Mouse (Mus musculus) brain, embryonic 14.5 days (tissue): ENCODE measurements around the gene Taf3.

ENCODE experiments used
- CTCF ChIP-seq: fragments of 200-500 bp; IDR thresholded peaks from 2 replicates; pipeline ENCODE4 v1.5.1; 2012; ENCODE audit warnings: inconsistent platforms, mild to moderate bottlenecking, moderate library complexity, borderline replicate concordance; ENCODE audit not compliant: insufficient read depth, insufficient read length; ENCODE audit errors: extremely low read depth
- POLR2A ChIP-seq: fragments of 200-500 bp; IDR thresholded peaks from 2 replicates; pipeline ENCODE4 v1.6.1; 2012; ENCODE audit warnings: mild to moderate bottlenecking, inconsistent platforms, borderline replicate concordance; ENCODE audit not compliant: poor library complexity, insufficient read depth, insufficient read length, severe bottlenecking; ENCODE audit errors: extremely low read depth

DNA sequence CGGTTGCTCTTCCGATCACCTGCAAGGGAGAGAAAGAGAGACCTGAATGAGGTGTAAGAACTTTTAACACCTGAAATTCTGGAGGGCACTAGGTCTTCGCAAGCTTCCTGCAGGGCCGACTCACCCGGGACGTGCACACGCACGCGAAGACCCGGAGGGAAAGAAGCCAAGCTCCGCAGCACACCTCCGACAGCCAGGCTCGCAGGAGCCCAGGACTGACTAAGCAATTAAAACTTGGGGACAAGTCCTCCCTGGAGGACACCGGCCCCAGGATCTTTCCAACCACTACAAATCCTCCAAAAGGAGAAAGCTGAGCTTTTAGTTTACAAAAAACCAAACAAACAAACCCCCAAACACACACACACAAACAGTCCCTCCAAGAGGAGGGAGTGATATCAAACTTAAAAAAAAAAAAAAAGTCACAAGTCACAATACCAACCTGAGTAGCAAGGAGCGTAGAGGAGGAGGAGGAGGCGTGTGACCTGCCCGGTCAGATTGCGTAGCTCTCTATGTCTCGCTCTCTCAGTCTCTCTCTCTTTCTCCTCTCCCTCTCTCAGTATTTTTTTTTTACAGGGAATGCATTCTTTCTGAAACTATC is 170.3 kb downstream of the Taf3 start:
- no peak for TF ChIP-seq CTCF
- TF ChIP-seq POLR2A: no peak
